Mouse (Mus musculus) embryo, embryonic 10 days (tissue): Measurements from ENCODE around the gene Ankrd13a.
"Not testable (repeated sequence)": the region's sequence is repeated elsewhere in the genome, so short reads cannot be mapped to it uniquely, and the experiment has no call there.

Source experiments
- DNase-seq: peaks from one replicate; pipeline ENCODE4 v3.0.0-alpha.2; 2015; ENCODE audit warnings: low spot score

The Ankrd13a gene

GRCm38 (mm10) chr5:114836886-114837285 lies 62.4 kb downstream of the Ankrd13a start:
- peak; percentile 40 for DNase-seq

- DNase-seq = not testable (repeated sequence)
Measured at GRCm38 (mm10) chr5:114840481-114840880, 66.0 kb downstream of the Ankrd13a start.

GRCm38 (mm10) chr5:114842155-114842554 lies 67.7 kb downstream of the Ankrd13a start:
- DNase-seq = not testable (repeated sequence)

GRCm38 (mm10) chr5:114842674-114843073 lies 68.2 kb downstream of the Ankrd13a start:
- no peak for DNase-seq

- DNase-seq = not testable (repeated sequence)
Measured at GRCm38 (mm10) chr5:114844371-114844770, 69.9 kb downstream of the Ankrd13a start.

DNA sequence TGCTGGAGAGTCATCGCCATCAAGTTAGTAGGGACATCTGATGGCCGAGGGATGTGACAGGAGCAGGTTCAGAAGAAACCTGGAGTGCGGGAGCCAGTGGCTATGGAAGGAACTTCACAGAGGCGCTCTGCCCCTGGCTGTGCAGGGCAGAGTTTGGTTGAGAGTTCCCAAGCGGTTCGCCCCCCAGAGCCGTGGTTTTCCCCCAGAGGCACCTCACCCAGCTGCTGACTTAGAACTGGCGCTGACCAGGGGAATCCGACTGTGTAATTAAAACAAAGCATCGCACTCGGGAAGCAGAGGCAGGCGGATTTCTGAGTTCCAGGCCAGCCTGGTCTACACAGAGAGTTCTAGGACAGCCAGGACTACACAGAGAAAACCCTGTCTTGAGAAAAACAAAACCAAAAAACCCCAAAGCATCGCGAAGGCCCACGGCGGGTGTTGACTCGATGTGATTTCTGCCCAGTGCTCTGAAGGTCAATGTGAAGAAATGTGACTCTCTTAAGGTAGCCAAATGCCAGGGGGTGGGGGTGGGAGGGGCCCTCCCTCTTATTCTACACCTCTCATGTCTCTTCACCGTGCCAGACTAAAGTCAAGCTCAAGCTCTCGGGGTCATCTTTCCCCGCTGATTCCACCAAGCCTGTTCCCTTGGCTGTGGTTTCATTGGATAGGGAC lies 77.2 kb downstream of the Ankrd13a start:
- no peak for DNase-seq

DNA sequence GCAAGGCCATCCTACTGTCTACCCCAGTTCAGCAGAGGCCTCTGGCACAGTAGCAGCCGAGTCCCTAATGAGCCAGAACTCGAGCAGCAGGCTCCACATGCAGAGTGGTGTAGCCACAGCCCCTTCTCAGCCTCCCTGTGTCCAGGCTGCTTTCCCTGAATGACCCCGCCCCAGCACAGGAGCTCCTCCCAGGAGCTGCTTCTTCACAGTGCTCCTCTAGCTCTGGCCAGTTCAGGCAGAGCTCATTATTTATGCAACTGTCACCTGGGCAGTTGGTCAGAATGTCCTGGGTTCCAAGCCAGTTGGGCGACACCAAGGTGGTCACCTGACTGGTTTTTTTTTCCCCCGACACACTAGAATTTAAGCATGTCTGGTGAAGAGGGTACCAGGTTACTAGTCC lies 78.9 kb downstream of the Ankrd13a start, which contains the start of gene 4930519G04Rik:
Gene 4930519G04Rik (plus strand): TSS at position 301 of the 400 bp plus-strand sequence.
- DNase-seq = not testable (repeated sequence)
